Mouse (Mus musculus) megakaryocyte, embryonic 14.5 days (primary cell): ENCODE measurements around the gene Lhpp.

Experiments
- FLI1 ChIP-seq: IDR thresholded peaks from 2 replicates; pipeline ENCODE4 v1.6.1; 2012; ENCODE audit warnings: low read length, inconsistent platforms, mixed read lengths
- GATA1 ChIP-seq: IDR thresholded peaks from 3 replicates; pipeline ENCODE4 v1.6.1; 2012; ENCODE audit warnings: mixed read lengths, low read length, inconsistent platforms, borderline replicate concordance

DNA sequence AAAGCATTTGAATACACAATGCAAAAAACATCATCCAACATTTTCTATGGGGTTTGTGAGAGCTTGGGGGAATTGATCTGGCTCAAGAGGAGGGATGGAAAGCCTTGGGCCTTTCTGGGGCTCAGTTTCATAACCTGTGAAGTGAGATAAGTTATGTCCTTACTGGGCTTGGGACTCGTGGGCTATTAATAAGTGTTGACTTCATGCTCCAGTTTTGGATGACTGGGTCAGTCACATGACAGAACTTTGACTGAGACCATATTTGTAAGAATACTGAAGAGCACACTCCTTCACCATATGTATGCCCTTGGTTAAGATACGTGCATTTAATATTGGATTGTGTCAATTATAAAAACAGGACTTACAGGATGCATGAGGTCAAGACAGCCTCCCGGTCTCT, 17.0 kb downstream of the Lhpp start:
- TF ChIP-seq GATA1 (no peak), FLI1 (no peak)
